Mouse (Mus musculus): Measurements from ENCODE around the gene Il10.

DNA sequence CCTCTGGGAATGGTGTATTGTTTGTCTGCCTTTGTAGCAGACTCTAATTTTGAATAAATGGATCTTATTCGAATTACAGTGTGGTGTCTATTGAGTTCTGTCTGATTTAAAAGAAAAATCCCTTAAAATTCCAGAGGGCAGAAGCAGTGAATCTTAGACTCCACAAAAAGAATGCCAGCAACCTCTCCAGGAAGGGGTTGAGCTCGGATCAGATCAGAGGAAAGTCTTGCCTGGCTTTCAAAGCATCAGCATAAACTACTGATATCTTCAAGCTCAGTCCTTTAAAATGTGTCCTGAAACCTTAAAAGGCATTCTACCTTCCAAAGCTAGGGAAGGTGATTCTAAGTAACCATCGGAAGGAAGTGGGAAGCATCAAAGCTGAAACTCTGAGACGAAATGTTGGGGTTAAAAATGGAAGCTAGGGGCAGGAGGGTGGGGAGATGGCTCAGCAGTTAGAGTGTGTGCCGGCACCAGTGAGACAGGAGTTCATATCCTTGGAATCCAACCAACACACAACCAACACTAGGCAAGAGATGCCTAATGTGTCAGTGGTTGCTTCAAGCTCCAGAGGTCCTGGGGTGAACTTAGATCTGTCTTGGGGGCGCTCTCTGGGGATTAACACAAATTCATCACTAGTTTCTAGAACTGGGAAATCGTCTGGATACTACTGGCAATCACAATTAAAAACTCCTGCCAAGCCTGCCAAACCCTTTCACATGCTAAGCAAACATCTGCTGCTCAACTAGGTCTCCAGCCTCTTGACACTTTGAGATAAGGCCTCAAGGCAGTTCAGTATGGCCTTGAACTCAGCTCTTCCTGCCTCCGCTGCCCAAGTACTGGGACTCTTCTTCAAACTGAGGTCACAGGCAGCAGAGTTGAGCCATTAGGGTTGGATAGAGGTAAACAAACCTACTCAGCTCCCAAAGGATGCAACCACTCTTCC lies 5.5 kb downstream of the Il10 start:
- no peak for TF ChIP-seq CTCF (IDR thresholded peaks at IDR 0.05; ENCODE audit: extremely low read depth, insufficient read length, insufficient replicate concordance, low read depth, low read length)
- no peak for TF ChIP-seq POLR2A (IDR thresholded peaks at IDR 0.05; ENCODE audit: low read depth, low read length)

All from small intestine, adult 2 months (tissue).